Mouse (Mus musculus) cerebellum, adult 2 months (tissue): ENCODE results near the gene Ufc1.

Source experiments
- CTCF ChIP-seq: fragments of 200-500 bp; IDR thresholded peaks from 2 replicates; pipeline ENCODE4 v1.5.1; 2011; ENCODE audit warnings: low read depth, mild to moderate bottlenecking, control low read depth, low read length, moderate library complexity, borderline replicate concordance; ENCODE audit not compliant: insufficient read depth
- POLR2A ChIP-seq: fragments of 200-500 bp; IDR thresholded peaks from 2 replicates; pipeline ENCODE4 v1.6.1; 2011; ENCODE audit warnings: low read length, control low read depth, borderline replicate concordance; ENCODE audit not compliant: insufficient read depth

DNA sequence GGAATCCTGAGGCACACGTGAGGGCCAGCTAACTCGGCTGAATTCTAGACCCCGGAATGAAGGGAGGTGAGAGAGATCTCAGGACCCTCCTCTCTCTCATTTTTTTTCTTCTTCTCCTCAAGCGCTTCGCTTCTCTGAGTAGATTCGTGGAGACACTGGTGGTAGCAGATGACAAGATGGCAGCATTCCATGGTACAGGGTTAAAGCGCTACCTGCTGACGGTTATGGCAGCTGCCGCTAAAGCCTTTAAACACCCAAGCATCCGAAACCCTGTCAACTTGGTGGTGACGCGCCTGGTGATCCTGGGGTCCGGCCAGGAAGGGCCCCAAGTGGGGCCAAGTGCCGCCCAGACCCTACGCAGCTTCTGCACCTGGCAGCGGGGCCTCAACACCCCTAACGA lies 42.4 kb downstream of the Ufc1 start:
- TF ChIP-seq POLR2A (no peak), CTCF (no peak)
